Mouse (Mus musculus) ES-Bruce4 (cell line): ENCODE data around the gene Lck.

Experiments used
- CTCF ChIP-seq: IDR thresholded peaks from one replicate; pipeline ENCODE4 v1.8.1; 2011; ENCODE audit warnings: low read depth, low read length
- EP300 ChIP-seq: IDR thresholded peaks from 2 replicates; pipeline ENCODE4 v1.6.1; 2011; ENCODE audit warnings: low read depth, low read length; ENCODE audit not compliant: insufficient read depth
- POLR2A ChIP-seq: IDR thresholded peaks from one replicate; pipeline ENCODE4 v1.8.1; 2011; ENCODE audit warnings: low read length; ENCODE audit not compliant: insufficient read depth

DNA sequence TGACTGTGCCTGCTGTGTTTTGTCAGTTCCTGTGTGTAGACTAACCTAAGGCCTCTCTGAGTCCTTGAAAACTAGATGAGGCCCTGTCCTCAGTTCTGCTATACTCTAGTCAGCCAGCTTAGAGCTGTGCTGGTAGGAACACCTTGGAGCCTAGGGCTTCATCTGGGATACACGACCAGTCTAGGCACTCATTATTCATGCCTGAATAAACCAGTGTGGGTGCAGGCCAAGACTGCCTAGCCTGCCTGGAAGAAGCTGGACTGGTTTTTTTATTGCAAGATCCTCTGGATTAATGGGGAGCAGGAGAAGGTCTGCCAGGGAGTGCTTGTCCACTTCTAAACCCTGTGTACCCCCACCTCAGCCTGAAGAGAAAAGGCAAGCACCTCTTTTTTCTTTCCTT is 13.5 kb upstream of the Lck start:
- TF ChIP-seq CTCF (no peak), POLR2A (no peak), EP300 (no peak)
